Mouse (Mus musculus): ENCODE measurements at regions not wholly inside any gene's neighbourhood (a gene's known extent, or its start where the extent isn't known, plus 50 kb on each side); places are given as distances from the start of the nearest gene placed in this dataset.

- DNase-seq (ENCODE audit: low spot score in 2 of 2): no peak
Observed at GRCm38 (mm10) chr8:41526283-41526682, 109.4 kb upstream of the Frg1 start.

DNA sequence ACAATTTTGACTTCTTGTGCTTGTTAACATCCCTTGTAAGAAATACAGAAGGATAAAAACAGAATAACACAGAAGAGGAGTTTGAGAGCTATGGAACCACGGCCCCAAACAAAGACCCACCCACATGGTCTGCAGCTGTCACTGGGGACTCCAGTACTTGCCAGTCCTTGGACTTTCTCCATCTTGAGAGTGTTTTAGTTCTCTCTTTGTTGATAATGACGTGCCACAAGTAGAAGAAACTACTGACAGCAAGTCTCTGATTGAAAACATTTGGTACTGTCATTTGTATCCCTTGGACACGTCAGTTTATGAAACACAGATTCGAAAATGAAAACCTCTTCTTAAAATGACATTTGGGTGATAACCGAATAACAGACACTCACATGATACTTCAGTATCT is 68.3 kb upstream of the Frg1 start:
- DNase-seq (ENCODE audit: low spot score in 2 of 2): no peak

GRCm38 (mm10) chr8:41483297-41483696 is 66.4 kb upstream of the Frg1 start:
- DNase-seq (ENCODE audit: low spot score in 2 of 2): no peak

- no peak for DNase-seq (ENCODE audit: low spot score in 2 of 2)
Observed at GRCm38 (mm10) chr8:41472992-41473699, 56.3 kb upstream of the Frg1 start.

- DNase-seq (ENCODE audit: low spot score in 2 of 2): no peak
Observed at GRCm38 (mm10) chr8:41472233-41472632, 55.4 kb upstream of the Frg1 start.

All from frontal cortex, postnatal 10 days (tissue).